Mouse (Mus musculus): Measurements from ENCODE around the gene 3110082I17Rik. TPM values are rescaled to one million over a fixed set of nuclear protein-coding genes. Genes with fewer than 3 reads are reported as not detected.

3110082I17Rik gene
- polyA plus RNA-seq, 1 experiment from 2014 or later: 15.1 TPM

DNA sequence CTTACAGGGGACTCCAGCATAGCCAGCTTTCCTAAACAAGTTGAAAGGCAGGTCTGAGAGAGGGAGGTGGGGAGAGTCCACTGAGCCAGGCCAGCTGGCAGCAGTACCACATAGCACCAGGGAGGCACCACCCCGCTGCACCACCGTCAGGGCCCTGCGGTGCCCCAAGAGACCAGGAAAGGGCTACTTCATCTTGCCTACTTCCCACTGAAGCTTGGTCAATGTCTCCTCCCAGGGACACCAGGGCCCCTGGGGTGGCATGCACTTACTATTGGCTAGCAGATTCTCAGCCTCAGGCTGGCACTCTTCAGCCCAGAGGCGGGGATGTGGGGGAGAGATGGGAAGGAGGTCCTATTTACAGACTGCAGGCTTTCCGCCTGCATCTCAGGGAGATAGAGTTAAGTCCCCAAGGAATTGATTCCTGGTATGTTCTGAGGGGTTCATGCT lies 136.3 kb downstream of the 3110082I17Rik start:
- H3K4me1 ChIP-seq (replicated peaks): peaks cover 24% of the 10 kb centered on the region
- no peaks in the 10 kb centered on the region for H3K36me3 ChIP-seq
- H3K9me3 ChIP-seq: no peaks in the 10 kb centered on the region
- peak overlapping the region; percentile 86 for H3K9ac ChIP-seq
- peak overlapping the region; percentile 71; the same call in 1 of the 2 replicates for H3K27ac ChIP-seq (replicated peaks)
- peak; percentile 26; the same call in 1 of the 2 replicates for ATAC-seq (ENCODE audit: low read depth)
- 62% methylated on average over 5 of the region's 5 CpGs for WGBS
- peaks cover 50% of the 10 kb centered on the region for H3K27me3 ChIP-seq
- H3K4me3 ChIP-seq: peak overlapping the region; percentile 75
- H3K4me2 ChIP-seq: peak overlapping the region; percentile 90

DNA sequence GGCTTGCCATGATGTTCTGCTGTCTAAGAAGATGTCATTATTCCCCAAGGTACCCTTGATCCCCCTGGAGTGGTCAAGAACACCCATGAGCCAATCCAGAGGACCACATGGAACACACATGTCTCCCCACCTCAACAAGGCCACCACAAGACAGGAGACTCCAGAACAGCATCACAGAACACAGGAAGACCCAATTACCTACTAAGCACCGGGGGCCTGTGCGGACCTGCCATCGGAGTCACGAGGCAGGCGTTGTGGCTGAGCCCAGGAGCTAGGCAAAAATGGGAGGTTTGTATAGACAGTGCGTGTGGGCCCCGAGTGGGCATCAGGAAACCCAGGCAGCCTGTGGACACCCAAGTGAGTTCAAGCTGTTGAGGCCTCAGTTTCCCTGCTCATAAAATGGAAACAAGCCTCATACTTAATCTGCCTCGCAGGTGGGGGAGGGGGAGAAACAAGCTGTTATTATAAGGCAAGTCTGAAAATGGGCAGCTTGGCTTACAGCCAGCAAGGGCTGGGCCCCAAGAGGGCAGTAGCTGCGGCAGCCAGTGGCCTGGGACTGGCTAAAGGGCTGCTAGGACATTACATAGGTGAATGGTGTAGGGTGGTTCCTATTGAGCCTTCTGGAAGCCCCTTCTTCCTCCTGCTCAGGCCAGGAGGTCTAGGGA lies 136.9 kb downstream of the 3110082I17Rik start:
- WGBS: 82% methylated on average over 9 of the region's 9 CpGs
- no peak for ATAC-seq (ENCODE audit: low read depth)
- H3K9ac ChIP-seq: no peak overlapping the region
- H3K27me3 ChIP-seq: peaks cover 48% of the 10 kb centered on the region
- H3K4me1 ChIP-seq (replicated peaks): peaks cover 24% of the 10 kb centered on the region
- H3K27ac ChIP-seq (replicated peaks): 0 out of 2 replicates have a peak overlapping the region, but pooled peaks have one; percentile 71
- H3K9me3 ChIP-seq: no peaks in the 10 kb centered on the region
- no peaks in the 10 kb centered on the region for H3K36me3 ChIP-seq
- H3K4me2 ChIP-seq: peak overlapping the region; percentile 90
- peak overlapping the region; percentile 75 for H3K4me3 ChIP-seq

DNA sequence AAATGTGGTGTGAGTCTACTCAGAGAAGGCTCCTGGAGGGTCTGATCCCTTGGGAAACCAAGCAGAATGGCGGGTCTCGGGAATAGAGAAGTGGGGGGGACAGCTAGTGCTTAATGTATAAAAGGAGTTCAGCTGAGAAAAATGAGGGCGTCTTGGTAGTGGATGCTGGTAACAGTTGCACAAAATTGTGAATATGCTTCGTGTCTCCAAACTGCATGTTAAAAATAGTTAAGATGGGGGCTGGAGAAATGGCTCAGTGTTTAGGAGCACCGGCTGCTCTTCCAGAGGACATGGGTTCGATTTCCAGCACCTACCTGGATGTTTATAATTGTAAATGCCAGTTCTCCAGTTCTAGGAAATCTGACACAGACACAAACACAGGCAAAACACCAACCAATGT lies 139.0 kb downstream of the 3110082I17Rik start:
- H3K27me3 ChIP-seq: peaks cover 32% of the 10 kb centered on the region

DNA sequence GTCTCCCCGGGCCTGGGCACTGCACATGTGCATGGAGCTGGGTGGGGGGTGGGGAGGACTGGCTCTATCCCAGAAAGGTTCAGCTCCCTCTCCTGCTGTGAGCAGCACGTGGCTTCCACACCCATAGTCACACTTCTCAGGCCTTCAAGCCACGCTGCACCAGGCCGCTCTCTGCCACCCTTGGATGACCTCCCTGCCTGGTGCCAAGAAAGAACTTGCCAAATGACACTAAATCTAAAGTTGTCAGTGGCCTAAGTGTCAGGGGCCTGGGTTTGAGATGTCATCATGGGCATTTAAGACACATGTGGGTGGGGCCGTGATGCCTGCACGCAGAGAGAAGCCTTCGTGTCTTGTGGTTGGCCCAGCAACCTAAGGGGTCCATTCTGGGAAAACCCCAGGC lies 139.9 kb downstream of the 3110082I17Rik start:
- Histone ChIP-seq H3K4me3 (no peak overlapping the region), H3K9me3 (no peaks in the 10 kb centered on the region), H3K4me1 (replicated peaks) (peaks cover 22% of the 10 kb centered on the region), H3K36me3 (no peaks in the 10 kb centered on the region), H3K27me3 (peaks cover 23% of the 10 kb centered on the region), H3K9ac (no peak overlapping the region), H3K4me2 (no peak overlapping the region), H3K27ac (replicated peaks) (no peak overlapping the region)
- 74% methylated on average over 7 of the region's 7 CpGs for whole genome bisulfite sequencing
- no peak for ATAC-seq (ENCODE audit: low read depth)

More for the DNA sequence above, 139.0 kb downstream of the 3110082I17Rik start:
- H3K36me3 ChIP-seq: no peaks in the 10 kb centered on the region
- no peak overlapping the region for H3K27ac ChIP-seq (replicated peaks)
- H3K4me2 ChIP-seq: no peak overlapping the region
- H3K9ac ChIP-seq: no peak overlapping the region
- H3K4me3 ChIP-seq: no peak overlapping the region
- H3K4me1 ChIP-seq (replicated peaks): peaks cover 24% of the 10 kb centered on the region
- no peak for ATAC-seq (ENCODE audit: low read depth)
- H3K9me3 ChIP-seq: no peaks in the 10 kb centered on the region
- 83% methylated on average over 6 of the region's 6 CpGs for WGBS

DNA sequence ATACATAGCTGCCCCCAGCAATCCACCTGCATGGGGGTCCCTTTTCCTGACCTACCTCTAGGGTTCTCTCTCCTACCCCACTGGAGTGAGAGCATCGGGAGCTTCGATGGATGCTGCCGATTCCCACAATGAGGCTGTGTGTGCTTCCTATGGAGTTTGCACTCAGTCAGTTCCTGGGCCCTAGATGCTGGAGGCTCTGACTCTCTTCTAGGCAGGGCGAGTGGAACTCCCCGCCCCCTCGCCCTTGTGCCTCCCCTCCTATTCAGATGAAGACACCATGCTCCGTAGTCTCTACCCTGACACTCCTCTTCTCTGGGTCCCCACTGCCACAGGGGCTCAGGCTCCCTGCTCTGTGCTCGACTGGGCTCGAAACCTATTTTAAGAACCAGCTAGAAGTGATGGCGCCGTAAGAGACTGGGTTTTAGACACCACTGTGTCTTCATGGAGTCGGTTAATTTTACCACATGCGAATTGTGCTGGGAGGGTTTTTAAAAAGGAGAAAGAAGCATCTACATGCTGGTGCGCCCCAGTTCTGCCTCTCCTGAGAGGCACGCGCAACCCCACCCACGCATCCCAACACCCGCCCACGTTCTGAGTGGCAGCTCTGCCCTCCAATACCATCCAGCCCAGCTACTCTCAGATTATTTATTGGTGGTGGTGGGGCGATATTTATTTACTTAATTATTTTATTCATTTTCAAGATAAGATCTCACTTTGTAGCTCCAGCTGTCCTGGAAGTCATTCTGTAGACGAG lies 142.4 kb downstream of the 3110082I17Rik start:
- no peak overlapping the region for H3K4me3 ChIP-seq
- H3K9ac ChIP-seq: no peak overlapping the region
- WGBS: 66% methylated on average over 21 of the region's 21 CpGs
- no peak for ATAC-seq (ENCODE audit: low read depth)
- H3K4me2 ChIP-seq: no peak overlapping the region
- no peaks in the 10 kb centered on the region for H3K36me3 ChIP-seq
- H3K27ac ChIP-seq (replicated peaks): no peak overlapping the region
- H3K4me1 ChIP-seq (replicated peaks): 0 out of 2 replicates have a peak, but pooled peaks cover 3% of the 10 kb centered on the region
- no peaks in the 10 kb centered on the region for H3K9me3 ChIP-seq
- H3K27me3 ChIP-seq: no peaks in the 10 kb centered on the region; the same call in 1 of the 2 replicates

DNA sequence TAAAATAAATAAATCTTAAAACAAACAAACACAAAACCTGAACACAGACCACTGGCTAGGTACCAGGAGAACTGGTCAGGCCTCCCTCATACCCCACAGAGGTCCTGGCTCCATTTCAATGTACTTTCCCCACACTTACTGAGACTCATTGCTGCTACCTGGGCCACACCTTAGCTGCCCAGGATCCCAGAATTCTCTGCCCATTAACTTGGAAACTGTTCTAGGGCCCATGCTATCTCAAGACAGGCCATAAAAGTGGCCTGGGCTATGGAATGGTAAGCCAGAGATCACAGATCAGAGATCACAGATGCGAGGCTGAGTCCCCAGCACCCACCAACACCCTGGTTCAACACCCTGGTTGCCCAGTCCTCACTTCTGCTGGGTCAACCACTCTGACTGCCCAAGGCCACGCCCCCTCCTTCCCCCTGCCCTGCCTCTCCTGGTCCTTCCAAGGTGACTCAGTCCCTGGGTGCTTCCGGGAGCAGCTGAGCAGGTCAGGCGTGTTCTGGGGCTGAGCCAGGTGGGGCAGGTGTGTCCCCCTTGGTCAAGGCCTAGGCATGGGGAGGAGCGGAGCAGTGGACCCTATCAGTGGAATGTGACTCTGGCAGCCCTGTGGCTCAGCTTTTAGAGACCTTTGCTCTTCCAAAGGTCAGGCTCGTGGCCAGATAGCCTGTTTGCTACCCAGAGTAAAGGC lies 143.2 kb downstream of the 3110082I17Rik start:
- Histone ChIP-seq H3K9me3 (no peaks in the 10 kb centered on the region), H3K4me3 (no peak overlapping the region), H3K4me2 (no peak overlapping the region), H3K27me3 (no peaks in the 10 kb centered on the region), H3K4me1 (replicated peaks) (no peaks in the 10 kb centered on the region), H3K9ac (no peak overlapping the region), H3K36me3 (no peaks in the 10 kb centered on the region), H3K27ac (replicated peaks) (no peak overlapping the region)
- 82% methylated on average over 6 of the region's 6 CpGs for WGBS
- no peak for ATAC-seq (ENCODE audit: low read depth)

DNA sequence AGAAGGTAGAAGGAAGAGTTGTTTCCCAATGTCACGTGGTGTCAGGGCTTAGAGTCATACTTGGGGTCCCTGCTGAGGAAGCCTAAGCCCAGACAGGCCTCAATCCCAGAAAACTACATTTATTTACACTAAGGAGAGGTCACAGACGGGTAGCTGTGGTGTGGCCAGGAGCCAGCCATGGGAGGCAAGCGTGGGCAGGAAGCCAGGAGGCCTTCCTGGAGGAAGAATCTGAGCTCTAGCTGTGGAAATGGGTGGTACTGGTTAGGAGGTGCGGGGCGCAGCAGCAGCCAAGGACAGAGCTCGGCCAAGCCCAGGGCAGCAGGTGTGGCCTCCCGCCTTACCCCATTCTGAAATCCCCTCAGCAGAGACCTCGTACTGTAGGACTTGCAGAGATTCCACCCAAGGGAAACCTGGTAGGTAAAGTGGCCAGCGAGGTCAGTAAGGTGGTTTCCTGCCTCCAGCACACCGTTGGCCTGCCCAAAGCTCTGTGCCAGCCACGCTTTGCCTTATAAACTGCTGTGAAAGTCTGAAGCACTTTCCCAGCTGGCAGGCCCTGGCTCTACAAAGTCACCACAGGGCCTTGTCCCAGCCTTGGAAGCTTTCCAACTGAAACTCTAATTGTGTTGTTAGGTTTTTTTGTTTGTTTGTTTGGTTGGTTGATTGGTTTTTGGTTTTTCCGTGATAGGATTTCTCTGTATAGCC lies 145.2 kb downstream of the 3110082I17Rik start:
- Histone ChIP-seq H3K27me3 (no peaks in the 10 kb centered on the region), H3K9ac (no peak overlapping the region), H3K27ac (replicated peaks) (no peak overlapping the region), H3K4me3 (no peak overlapping the region), H3K4me1 (replicated peaks) (no peaks in the 10 kb centered on the region), H3K4me2 (no peak overlapping the region), H3K9me3 (no peaks in the 10 kb centered on the region), H3K36me3 (no peaks in the 10 kb centered on the region)
- no peak for ATAC-seq (ENCODE audit: low read depth)
- 83% methylated on average over 12 of the region's 12 CpGs for WGBS

DNA sequence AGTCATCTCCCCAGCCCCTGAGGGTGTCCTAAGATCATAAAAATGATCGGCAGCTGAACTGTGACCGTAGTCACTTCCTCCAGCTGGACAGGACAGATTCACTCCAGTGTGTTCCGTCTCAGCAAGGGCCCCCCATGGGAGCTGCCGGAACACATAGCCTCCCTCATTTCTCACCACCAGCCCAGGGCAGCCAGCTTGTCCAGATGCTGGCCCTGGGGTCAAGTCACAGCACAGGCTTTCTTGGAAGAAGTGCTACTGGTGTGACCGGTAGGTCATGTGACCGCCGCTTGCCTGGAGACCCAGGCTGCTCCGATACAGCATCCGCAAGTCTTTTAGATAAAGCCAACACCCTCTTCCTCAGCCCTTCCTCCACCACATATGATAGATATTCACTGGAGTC lies 146.8 kb downstream of the 3110082I17Rik start:
- Histone ChIP-seq H3K4me3 (no peak overlapping the region), H3K9me3 (no peaks in the 10 kb centered on the region), H3K27me3 (no peaks in the 10 kb centered on the region), H3K36me3 (no peaks in the 10 kb centered on the region), H3K9ac (no peak overlapping the region), H3K4me2 (no peak overlapping the region), H3K27ac (replicated peaks) (no peak overlapping the region), H3K4me1 (replicated peaks) (no peaks in the 10 kb centered on the region)
- ATAC-seq (ENCODE audit: low read depth): no peak
- 80% methylated on average over 9 of the region's 9 CpGs for WGBS

DNA sequence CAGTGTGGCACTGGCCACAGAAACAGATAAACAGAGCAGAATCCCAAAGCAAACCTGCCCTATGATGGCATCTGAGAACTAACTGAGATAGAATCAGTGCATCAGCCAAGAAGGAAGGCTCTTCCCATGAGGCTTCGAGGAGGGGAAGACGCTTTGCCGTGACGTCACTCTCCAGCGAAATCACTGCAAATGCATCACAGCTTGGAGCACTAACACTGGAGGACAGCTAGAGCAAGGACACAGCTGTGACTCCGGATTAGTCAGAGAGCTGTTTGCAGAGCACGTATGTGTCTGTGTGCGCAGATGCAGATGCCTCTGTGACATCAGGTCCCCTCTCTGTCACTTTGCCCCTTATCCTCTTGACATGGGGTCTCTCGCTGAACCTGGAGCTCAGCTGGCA lies 148.5 kb downstream of the 3110082I17Rik start:
- Histone ChIP-seq H3K27ac (replicated peaks) (no peak overlapping the region), H3K4me1 (replicated peaks) (no peaks in the 10 kb centered on the region), H3K27me3 (no peaks in the 10 kb centered on the region), H3K36me3 (no peaks in the 10 kb centered on the region), H3K9me3 (no peaks in the 10 kb centered on the region), H3K9ac (no peak overlapping the region), H3K4me2 (no peak overlapping the region), H3K4me3 (no peak overlapping the region)
- ATAC-seq (ENCODE audit: low read depth): no peak
- WGBS: 88% methylated on average over 9 of the region's 9 CpGs

DNA sequence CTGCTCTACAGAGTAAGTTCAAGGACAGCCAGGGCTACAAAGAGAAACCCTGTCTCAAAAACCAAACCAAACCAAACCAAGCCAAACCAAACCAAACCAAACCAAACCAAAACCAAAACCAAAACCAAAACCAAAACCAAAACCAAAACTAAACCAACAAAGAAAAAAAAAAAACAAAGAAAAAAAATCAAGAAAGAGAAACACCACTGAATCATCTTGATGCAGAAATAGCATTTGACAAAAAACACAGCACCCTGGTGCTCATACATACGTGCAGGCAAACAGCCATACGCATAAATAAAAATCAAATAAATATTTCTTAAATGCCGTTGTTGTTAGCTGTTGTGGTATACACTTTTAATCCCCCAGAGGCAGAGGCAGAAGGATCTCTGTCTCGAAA lies 149.8 kb downstream of the 3110082I17Rik start:
- H3K27me3 ChIP-seq: no peaks in the 10 kb centered on the region
- no peak overlapping the region for H3K27ac ChIP-seq (replicated peaks)
- ATAC-seq (ENCODE audit: low read depth): no peak
- H3K9me3 ChIP-seq: no peaks in the 10 kb centered on the region
- no peak overlapping the region for H3K4me2 ChIP-seq
- no peaks in the 10 kb centered on the region for H3K36me3 ChIP-seq
- no peaks in the 10 kb centered on the region for H3K4me1 ChIP-seq (replicated peaks)
- H3K9ac ChIP-seq: no peak overlapping the region
- WGBS: 85% methylated on average over 4 of the region's 4 CpGs
- no peak overlapping the region for H3K4me3 ChIP-seq

DNA sequence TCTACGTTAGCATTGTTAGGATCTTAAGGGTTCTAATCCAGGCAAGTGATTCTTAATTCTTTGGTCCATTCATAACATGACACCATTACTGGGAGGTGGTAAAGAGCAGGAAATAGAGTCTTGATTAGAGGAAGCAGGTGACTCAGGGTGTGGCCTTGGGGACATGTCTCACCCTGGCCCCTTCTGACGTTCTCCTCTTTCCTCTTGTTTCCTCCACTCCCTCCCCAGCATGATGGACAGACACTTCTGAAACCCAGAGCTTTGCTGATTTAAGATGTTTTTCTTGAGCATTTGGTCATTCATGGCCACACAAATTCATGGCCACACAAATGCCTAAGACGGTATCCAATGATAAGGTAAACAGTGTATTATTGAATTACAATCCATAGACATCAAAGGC lies 150.4 kb downstream of the 3110082I17Rik start:
- no peaks in the 10 kb centered on the region for H3K27me3 ChIP-seq
- ATAC-seq (ENCODE audit: low read depth): no peak

More for the DNA sequence above, 150.4 kb downstream of the 3110082I17Rik start:
- no peak overlapping the region for H3K4me2 ChIP-seq
- 88% methylated on average over 3 of the region's 3 CpGs for WGBS
- no peaks in the 10 kb centered on the region for H3K4me1 ChIP-seq (replicated peaks)
- H3K4me3 ChIP-seq: no peak overlapping the region
- H3K9me3 ChIP-seq: no peaks in the 10 kb centered on the region
- no peak overlapping the region for H3K9ac ChIP-seq
- no peak overlapping the region for H3K27ac ChIP-seq (replicated peaks)
- H3K36me3 ChIP-seq: no peaks in the 10 kb centered on the region
